Mouse (Mus musculus) kidney, postnatal 0 days (tissue): Measurements from ENCODE around the gene Gm20388. TPM values are rescaled to one million over a fixed set of nuclear protein-coding genes. Genes with fewer than 3 reads are reported as not detected.
A peak's percentile ranks its signal among the peaks of the same experiment; 100 is the strongest.

ENCODE experiments used
- ATAC-seq: fragments of 200-750 bp; cut with Nextera tagmentation; replicated peaks from 2 replicates; pipeline ENCODE4 v1.8.0; 2017; ENCODE audit warnings: low read depth, moderate number of reproducible peaks, moderate TSS enrichment, moderate library complexity; ENCODE audit not compliant: low FRiP score
- DNase-seq: peaks from one replicate; pipeline ENCODE4 v3.0.0-alpha.2; 2016; ENCODE audit warnings: low spot score
- H3K27ac ChIP-seq: fragments of 300-500 bp; sonication (generic); 2 replicates; pipeline ENCODE4 v1.5.1; 2014; ENCODE audit warnings: mild to moderate bottlenecking
- H3K27me3 ChIP-seq: fragments of 300-500 bp; sonication (generic); 2 replicates; pipeline ENCODE4 v1.6.1; 2014; ENCODE audit warnings: low read length, mixed read lengths; ENCODE audit not compliant: insufficient read depth
- H3K36me3 ChIP-seq: fragments of 300-500 bp; sonication (generic); 2 replicates; pipeline ENCODE4 v1.6.1; 2014; ENCODE audit warnings: low read length, mixed read lengths; ENCODE audit not compliant: insufficient read depth
- H3K4me1 ChIP-seq: fragments of 300-500 bp; sonication (generic); replicated peaks from 2 replicates; pipeline ENCODE4 v1.6.1; 2014; ENCODE audit warnings: antibody characterized with exemption, low read length, mixed read lengths; ENCODE audit not compliant: insufficient read depth
- H3K4me2 ChIP-seq: fragments of 300-500 bp; sonication (generic); 2 replicates; pipeline ENCODE4 v1.6.1; 2014; ENCODE audit warnings: mild to moderate bottlenecking, low read length, moderate library complexity, mixed read lengths
- H3K4me3 ChIP-seq: fragments of 300-500 bp; sonication (generic); replicated peaks from 2 replicates; pipeline ENCODE4 v1.5.1; 2014; ENCODE audit warnings: low read depth, low read length
- H3K9ac ChIP-seq: fragments of 300-500 bp; sonication (generic); 2 replicates; pipeline ENCODE4 v1.6.1; 2014; ENCODE audit warnings: low read depth, low read length
- H3K9me3 ChIP-seq: fragments of 300-500 bp; sonication (generic); replicated peaks from 2 replicates; pipeline ENCODE4 v1.6.1; 2016; ENCODE audit warnings: low read length, inconsistent platforms, mixed read lengths
- CTCF ChIP-seq: IDR thresholded peaks from 2 replicates; pipeline ENCODE4 v1.5.1; 2016; ENCODE audit warnings: antibody characterized with exemption, low read depth, mild to moderate bottlenecking, moderate library complexity
- WGBS: fragments of 180-500 bp; shearing (Covaris S2); extraction: QIAGEN DNeasy Blood & Tissue Kit; methylation state at CpG from one replicate; pipeline ENCODE4 v1.1.7; 2014; 5-methylcytosine and 5-hydroxymethylcytosine counted together
- polyA plus RNA-seq: library from polyadenylated mRNA; unstranded; fragments of >200 nt; fragmentation: Nextera tagmentation; extraction: Ambion mirVana; gene quantifications from 2 replicates; pipeline ENCODE4 v1.2.1, GENCODE M21; 2015

The Gm20388 gene
- polyA plus RNA-seq, 1 experiment from 2014 or later: not detected

DNA sequence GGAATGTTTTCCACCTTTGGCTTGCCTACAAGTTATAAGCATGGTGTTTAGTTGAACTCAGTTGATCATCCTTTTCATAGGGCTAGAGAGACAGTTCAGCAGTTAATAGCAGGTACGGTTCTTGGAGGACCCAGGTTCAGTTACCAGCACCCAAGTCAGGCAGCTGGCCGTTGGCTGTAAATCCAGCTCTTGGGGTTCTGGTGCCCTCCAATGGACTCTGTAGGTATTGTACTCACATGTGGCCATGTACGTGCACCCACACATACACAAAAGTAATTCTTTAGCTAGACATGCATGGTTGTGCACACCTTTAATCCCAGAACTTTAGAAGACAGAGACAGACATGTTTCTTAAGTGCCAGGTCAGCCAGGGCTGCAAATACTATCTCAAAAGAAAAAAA lies 2478.7 kb downstream of the Gm20388 start:
- peaks cover 74% of the 10 kb centered on the region for H3K36me3 ChIP-seq
- H3K9me3 ChIP-seq: no peaks in the 10 kb centered on the region
- H3K27ac ChIP-seq: no peak overlapping the region
- 86% methylated on average over 3 of the region's 3 CpGs for WGBS
- H3K4me1 ChIP-seq: no peaks in the 10 kb centered on the region
- no peak for DNase-seq
- peak; percentile 21; the same call in 1 of the 2 replicates for TF ChIP-seq CTCF
- H3K4me2 ChIP-seq: no peak overlapping the region
- ATAC-seq: no peak
- no peak overlapping the region for H3K9ac ChIP-seq
- H3K27me3 ChIP-seq: no peaks in the 10 kb centered on the region
- H3K4me3 ChIP-seq: no peak overlapping the region

DNA sequence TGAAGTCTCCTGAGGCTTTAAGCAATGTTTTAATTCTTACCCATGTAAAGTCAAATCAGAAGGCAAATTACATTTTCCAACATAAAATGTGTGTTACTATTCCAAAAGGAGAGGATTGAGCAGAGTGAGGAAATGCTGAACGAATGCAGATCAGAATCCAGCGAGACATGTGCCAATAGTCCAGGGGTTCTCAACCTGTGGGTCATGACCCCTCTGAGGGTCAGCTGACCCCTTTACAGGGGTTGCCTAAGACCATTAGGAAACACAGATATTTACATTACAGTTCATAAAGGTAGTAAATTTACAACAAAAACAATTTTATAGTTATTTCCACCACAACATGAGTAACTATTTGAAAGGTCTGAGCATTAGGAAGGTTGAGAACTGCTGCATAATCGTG lies 2480.1 kb downstream of the Gm20388 start:
- H3K27me3 ChIP-seq: no peaks in the 10 kb centered on the region
- H3K36me3 ChIP-seq: peaks cover 64% of the 10 kb centered on the region
- H3K4me1 ChIP-seq: no peaks in the 10 kb centered on the region
- no peak for TF ChIP-seq CTCF
- ATAC-seq (no peak), DNase-seq (no peak)
- H3K4me3 ChIP-seq: no peak overlapping the region
- WGBS: 85% methylated on average over 3 of the region's 3 CpGs
- no peak overlapping the region for H3K9ac ChIP-seq
- H3K4me2 ChIP-seq: no peak overlapping the region
- no peak overlapping the region for H3K27ac ChIP-seq
- H3K9me3 ChIP-seq: no peaks in the 10 kb centered on the region

DNA sequence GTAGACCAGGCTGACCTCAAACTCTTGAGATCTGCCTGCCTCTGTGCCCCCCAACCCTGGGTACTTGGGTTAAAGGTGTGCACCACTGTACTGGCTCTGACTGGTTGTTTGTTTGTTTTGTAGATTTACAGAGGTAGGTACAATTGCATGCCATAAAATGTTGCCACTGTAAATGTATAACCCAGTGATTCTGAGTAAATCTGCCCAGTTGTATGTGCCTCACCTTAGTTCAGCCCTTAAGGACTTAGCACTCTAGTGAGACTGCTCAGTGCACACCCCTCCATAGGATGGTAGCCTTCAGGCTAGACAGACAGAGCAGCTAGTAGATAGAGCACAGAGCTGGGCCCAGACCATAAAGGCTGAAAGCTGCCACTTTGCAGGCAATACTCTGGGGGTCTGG lies 2483.1 kb downstream of the Gm20388 start:
- Histone ChIP-seq H3K4me1 (no peaks in the 10 kb centered on the region), H3K9me3 (no peaks in the 10 kb centered on the region), H3K4me3 (no peak overlapping the region), H3K27ac (no peak overlapping the region), H3K27me3 (no peaks in the 10 kb centered on the region), H3K9ac (no peak overlapping the region), H3K4me2 (no peak overlapping the region), H3K36me3 (peaks cover 52% of the 10 kb centered on the region)
- no peak for TF ChIP-seq CTCF
- DNase-seq: no peak
- ATAC-seq: no peak

- Histone ChIP-seq H3K9me3 (no peaks in the 10 kb centered on the region), H3K4me2 (no peak overlapping the region), H3K4me3 (no peak overlapping the region), H3K9ac (no peak overlapping the region), H3K27ac (no peak overlapping the region), H3K4me1 (no peaks in the 10 kb centered on the region), H3K27me3 (no peaks in the 10 kb centered on the region), H3K36me3 (peaks cover 53% of the 10 kb centered on the region)
- DNase-seq (no peak), ATAC-seq (no peak)
- 93% methylated on average over 6 of the region's 6 CpGs for WGBS
- TF ChIP-seq CTCF: no peak
Observed at GRCm38 (mm10) chr8:122395291-122395690, 2484.7 kb downstream of the Gm20388 start.

GRCm38 (mm10) chr8:122398186-122398585 lies 2487.5 kb downstream of the Gm20388 start:
- no peak for TF ChIP-seq CTCF
- Histone ChIP-seq H3K27me3 (no peaks in the 10 kb centered on the region), H3K4me3 (no peak overlapping the region), H3K4me2 (no peak overlapping the region), H3K36me3 (peaks cover 66% of the 10 kb centered on the region), H3K27ac (no peak overlapping the region), H3K9ac (no peak overlapping the region), H3K9me3 (no peaks in the 10 kb centered on the region), H3K4me1 (no peaks in the 10 kb centered on the region)
- DNase-seq: no peak
- no peak for ATAC-seq
- WGBS: 96% methylated on average over 9 of the region's 9 CpGs

GRCm38 (mm10) chr8:122405146-122405805 lies 2494.6 kb downstream of the Gm20388 start:
- no peak overlapping the region for H3K4me2 ChIP-seq
- no peak overlapping the region for H3K9ac ChIP-seq
- WGBS: 88% methylated on average over 9 of the region's 9 CpGs
- no peaks in the 10 kb centered on the region for H3K4me1 ChIP-seq
- H3K4me3 ChIP-seq: no peak overlapping the region
- H3K27me3 ChIP-seq: no peaks in the 10 kb centered on the region
- no peaks in the 10 kb centered on the region for H3K9me3 ChIP-seq
- H3K27ac ChIP-seq: no peak overlapping the region
- DNase-seq: no peak
- TF ChIP-seq CTCF: no peak
- ATAC-seq: no peak
- peaks cover 81% of the 10 kb centered on the region for H3K36me3 ChIP-seq

DNA sequence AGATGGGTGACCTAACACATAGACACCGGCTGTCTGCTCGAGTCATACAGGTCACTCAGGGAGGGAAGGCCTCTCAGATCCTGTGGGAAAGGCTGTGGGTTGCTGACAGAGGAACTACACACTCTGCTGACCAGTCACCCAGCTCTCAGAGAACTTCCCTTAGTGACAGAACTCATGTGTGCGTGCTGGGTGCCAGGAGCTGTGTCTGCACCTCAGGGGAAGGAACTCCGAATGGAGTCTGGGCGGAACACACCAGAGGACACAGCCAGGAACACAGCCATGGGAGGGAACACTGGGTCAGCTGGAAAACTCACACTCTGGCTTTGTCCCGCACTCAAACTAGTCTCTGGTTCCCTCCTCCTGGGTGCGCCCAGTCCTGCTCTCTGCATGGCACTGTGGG lies 2497.0 kb downstream of the Gm20388 start:
- Histone ChIP-seq H3K27me3 (no peaks in the 10 kb centered on the region), H3K4me2 (no peak overlapping the region), H3K9me3 (no peaks in the 10 kb centered on the region), H3K36me3 (peaks cover 76% of the 10 kb centered on the region), H3K4me1 (no peaks in the 10 kb centered on the region), H3K9ac (no peak overlapping the region), H3K27ac (no peak overlapping the region), H3K4me3 (no peak overlapping the region)
- 90% methylated on average over 7 of the region's 7 CpGs for WGBS
- no peak for DNase-seq
- TF ChIP-seq CTCF: no peak
- no peak for ATAC-seq
